Mouse (Mus musculus) limb, embryonic 11.5 days (tissue): ENCODE measurements at regions not wholly inside any gene's neighbourhood (a gene's known extent, or its start where the extent isn't known, plus 50 kb on each side); places are given as distances from the start of the nearest gene placed in this dataset.

ENCODE experiments used
- ATAC-seq: fragments of 200-750 bp; cut with Nextera tagmentation; 2 replicates; pipeline ENCODE4 v1.8.0; 2017; ENCODE audit warnings: low read depth; ENCODE audit not compliant: insufficient number of reproducible peaks, low FRiP score, low TSS enrichment
- DNase-seq: peaks from one replicate; pipeline ENCODE4 v3.0.0-alpha.2; 2015; ENCODE audit warnings: low spot score
- H3K27ac ChIP-seq: fragments of 300-500 bp; sonication (generic); replicated peaks from 2 replicates; pipeline ENCODE4 v1.5.1; 2014; ENCODE audit warnings: low read depth, mild to moderate bottlenecking, low read length
- H3K27me3 ChIP-seq: fragments of 300-500 bp; sonication (generic); 2 replicates; pipeline ENCODE4 v1.6.1; 2014; ENCODE audit warnings: mild to moderate bottlenecking, low read length, mixed read lengths; ENCODE audit not compliant: control insufficient read depth, insufficient read depth
- H3K36me3 ChIP-seq: fragments of 300-500 bp; sonication (generic); 2 replicates; pipeline ENCODE4 v1.6.1; 2014; ENCODE audit warnings: mild to moderate bottlenecking, low read length, moderate library complexity, mixed read lengths; ENCODE audit not compliant: control insufficient read depth, insufficient read depth
- H3K4me1 ChIP-seq: fragments of 300-500 bp; sonication (generic); 2 replicates; pipeline ENCODE4 v1.6.1; 2014; ENCODE audit warnings: low read length, mixed read lengths; ENCODE audit not compliant: control insufficient read depth, insufficient read depth
- H3K4me2 ChIP-seq: fragments of 300-500 bp; sonication (generic); 2 replicates; pipeline ENCODE4 v1.6.1; 2014; ENCODE audit warnings: low read depth, mild to moderate bottlenecking, moderate library complexity; ENCODE audit not compliant: severe bottlenecking
- H3K4me3 ChIP-seq: fragments of 300-500 bp; sonication (generic); 2 replicates; pipeline ENCODE4 v1.5.1; 2014; ENCODE audit warnings: low read depth, low read length
- H3K9ac ChIP-seq: fragments of 300-500 bp; sonication (generic); 2 replicates; pipeline ENCODE4 v1.6.1; 2014; ENCODE audit warnings: mild to moderate bottlenecking, low read length
- H3K9me3 ChIP-seq: fragments of 300-500 bp; sonication (generic); 2 replicates; pipeline ENCODE4 v1.6.1; 2016; ENCODE audit warnings: low read length; ENCODE audit not compliant: control insufficient read depth
- WGBS: fragments of 180-500 bp; shearing (Covaris S2); extraction: QIAGEN DNeasy Blood & Tissue Kit; methylation state at CpG from one replicate; pipeline ENCODE4 v1.1.7; 2014; 5-methylcytosine and 5-hydroxymethylcytosine counted together

DNA sequence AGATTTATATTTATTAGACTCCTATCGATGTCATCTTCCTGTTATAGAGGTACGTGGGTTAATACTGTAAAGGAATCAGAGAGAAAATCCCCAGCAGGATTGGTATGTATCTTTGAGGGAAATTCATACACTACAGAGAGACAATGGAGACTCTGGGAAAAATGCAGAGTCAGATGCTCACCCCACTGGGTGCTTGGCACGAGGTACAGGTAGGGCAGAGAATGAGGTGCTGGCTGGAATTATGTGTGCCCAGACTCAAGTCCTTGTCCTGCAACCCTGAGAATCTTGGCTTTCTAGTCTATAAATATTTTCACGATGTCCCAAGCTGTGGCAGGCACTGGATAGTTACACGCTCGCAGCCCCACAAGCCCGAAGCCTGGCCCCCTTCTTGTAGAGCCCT, 57.8 kb upstream of the Cry1 start:
- no peaks in the 10 kb centered on the region for H3K9me3 ChIP-seq
- H3K4me2 ChIP-seq: no peak overlapping the region
- DNase-seq (no peak), ATAC-seq (no peak)
- no peaks in the 10 kb centered on the region for H3K27me3 ChIP-seq
- H3K4me3 ChIP-seq: no peak overlapping the region
- 89% methylated on average over 7 of the region's 7 CpGs for WGBS
- no peak overlapping the region for H3K9ac ChIP-seq
- no peak overlapping the region for H3K27ac ChIP-seq
- no peaks in the 10 kb centered on the region for H3K36me3 ChIP-seq
- no peaks in the 10 kb centered on the region for H3K4me1 ChIP-seq

DNA sequence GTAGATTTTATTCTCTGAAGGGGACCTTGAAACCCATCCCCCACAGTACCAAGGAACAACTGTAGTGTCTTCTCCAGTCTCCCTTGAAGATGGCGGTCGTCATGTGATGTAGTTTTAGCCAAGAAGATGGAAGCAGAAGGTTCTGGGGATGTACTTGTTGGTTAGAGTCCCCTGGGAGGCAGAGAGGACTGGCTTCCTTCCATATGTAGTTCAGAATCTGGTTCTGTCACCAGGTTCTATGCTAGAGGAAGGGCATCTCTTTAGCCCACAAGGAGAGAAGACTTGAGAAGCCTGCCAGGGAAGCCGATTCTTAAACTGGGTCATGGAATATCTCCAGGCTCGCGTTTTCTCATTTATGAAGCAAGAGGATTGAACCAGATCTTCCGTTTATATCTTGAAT, 58.7 kb upstream of the Cry1 start:
- H3K36me3 ChIP-seq: no peaks in the 10 kb centered on the region
- H3K4me2 ChIP-seq: no peak overlapping the region
- WGBS: 92% methylated on average over 6 of the region's 6 CpGs
- H3K9ac ChIP-seq: no peak overlapping the region
- no peak overlapping the region for H3K4me3 ChIP-seq
- no peak for DNase-seq
- H3K9me3 ChIP-seq: no peaks in the 10 kb centered on the region
- no peak overlapping the region for H3K27ac ChIP-seq
- H3K27me3 ChIP-seq: no peaks in the 10 kb centered on the region
- H3K4me1 ChIP-seq: no peaks in the 10 kb centered on the region
- ATAC-seq: no peak

DNA sequence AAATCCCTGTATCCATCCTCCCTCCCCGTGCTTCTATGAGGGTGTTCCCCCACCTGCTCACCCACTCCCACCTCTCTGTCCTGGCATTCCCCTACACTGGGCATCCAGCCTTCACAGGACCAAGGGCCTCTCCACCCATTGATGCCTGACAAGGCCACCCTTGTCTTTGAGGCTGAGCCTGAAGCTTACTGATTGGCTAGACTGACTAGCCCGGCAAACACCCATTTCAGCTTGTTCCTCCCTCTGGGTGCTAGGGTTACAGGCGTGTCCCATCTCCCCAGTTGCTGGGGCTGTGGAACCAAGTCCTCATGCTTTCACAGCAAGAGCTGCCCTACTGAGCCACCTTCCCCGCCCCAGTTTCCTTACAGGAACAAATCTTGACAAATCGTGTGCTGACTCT, 80.9 kb upstream of the Cry1 start:
- Histone ChIP-seq H3K9me3 (no peaks in the 10 kb centered on the region), H3K27ac (no peak overlapping the region), H3K4me2 (no peak overlapping the region), H3K4me1 (no peaks in the 10 kb centered on the region), H3K36me3 (no peaks in the 10 kb centered on the region), H3K9ac (no peak overlapping the region), H3K27me3 (no peaks in the 10 kb centered on the region), H3K4me3 (no peak overlapping the region)
- no peak for ATAC-seq
- WGBS: 49% methylated on average over 5 of the region's 5 CpGs
- no peak for DNase-seq

DNA sequence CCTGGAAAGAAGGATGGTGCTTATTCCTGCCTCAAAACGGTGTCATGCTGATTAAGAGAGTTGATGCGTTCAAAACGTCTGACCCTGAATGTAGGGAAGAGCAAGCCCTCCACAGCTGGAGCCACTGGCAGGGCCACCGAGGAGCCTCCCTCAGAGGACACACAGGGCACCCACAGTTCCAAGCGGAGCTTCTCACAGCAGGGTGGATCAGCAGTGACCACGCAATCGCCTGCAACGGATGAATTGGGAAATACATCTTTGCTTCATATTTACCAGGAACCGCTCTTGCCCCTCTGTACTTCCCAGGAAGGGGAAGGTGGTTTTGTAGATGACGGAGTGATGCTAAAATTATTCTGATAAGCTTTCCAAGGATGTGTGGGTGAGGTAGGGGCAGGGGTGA, 81.3 kb upstream of the Cry1 start:
- H3K27me3 ChIP-seq: no peaks in the 10 kb centered on the region
- DNase-seq (no peak), ATAC-seq (no peak)
- H3K36me3 ChIP-seq: no peaks in the 10 kb centered on the region
- no peaks in the 10 kb centered on the region for H3K9me3 ChIP-seq
- H3K27ac ChIP-seq: no peak overlapping the region
- H3K9ac ChIP-seq: no peak overlapping the region
- no peak overlapping the region for H3K4me3 ChIP-seq
- H3K4me1 ChIP-seq: no peaks in the 10 kb centered on the region
- WGBS: 36% methylated on average over 10 of the region's 10 CpGs
- no peak overlapping the region for H3K4me2 ChIP-seq

DNA sequence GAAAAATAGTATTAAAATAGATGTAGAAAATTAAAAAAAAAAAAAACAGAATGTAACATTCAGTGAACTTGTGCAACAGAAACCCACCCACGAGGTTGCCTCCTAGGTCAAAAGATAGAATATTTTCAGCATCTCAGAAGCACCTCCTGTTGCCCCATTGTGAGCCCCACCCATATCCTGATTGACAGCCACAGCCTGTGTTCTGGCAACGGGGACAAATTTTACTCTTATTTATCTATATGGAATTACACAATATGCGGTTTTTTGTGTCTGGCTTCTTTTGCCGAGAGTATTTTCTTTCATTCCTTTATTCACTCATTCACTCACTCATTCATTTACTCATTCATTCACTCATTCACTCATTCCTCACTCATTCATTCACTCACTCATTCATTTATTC, 81.9 kb upstream of the Cry1 start:
- ATAC-seq (no peak), DNase-seq (no peak)
- 80% methylated on average over 4 of the region's 4 CpGs for WGBS
- Histone ChIP-seq H3K27ac (no peak overlapping the region), H3K4me1 (no peaks in the 10 kb centered on the region), H3K4me2 (no peak overlapping the region), H3K4me3 (no peak overlapping the region), H3K9ac (no peak overlapping the region), H3K36me3 (no peaks in the 10 kb centered on the region), H3K9me3 (no peaks in the 10 kb centered on the region), H3K27me3 (no peaks in the 10 kb centered on the region)

DNA sequence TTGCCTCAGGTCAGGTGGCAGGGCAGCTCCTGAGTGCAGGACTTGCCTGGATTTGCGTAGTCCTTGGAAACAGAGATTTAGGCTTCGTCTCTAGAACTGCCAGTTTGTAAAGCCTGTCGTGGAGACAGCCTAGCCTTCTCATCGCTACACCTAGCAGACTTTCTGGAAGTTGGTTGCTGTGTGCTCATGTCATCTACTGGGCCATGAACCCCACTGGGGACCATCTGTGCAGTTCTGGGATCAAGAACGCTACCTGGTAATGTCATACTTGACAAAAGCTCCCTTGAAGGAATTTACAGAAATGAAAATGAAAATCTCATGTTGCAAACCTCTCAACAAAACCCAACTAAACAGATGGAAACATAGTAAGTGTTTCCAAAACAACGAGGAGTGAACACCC, 85.3 kb upstream of the Cry1 start:
- no peaks in the 10 kb centered on the region for H3K36me3 ChIP-seq

DNA sequence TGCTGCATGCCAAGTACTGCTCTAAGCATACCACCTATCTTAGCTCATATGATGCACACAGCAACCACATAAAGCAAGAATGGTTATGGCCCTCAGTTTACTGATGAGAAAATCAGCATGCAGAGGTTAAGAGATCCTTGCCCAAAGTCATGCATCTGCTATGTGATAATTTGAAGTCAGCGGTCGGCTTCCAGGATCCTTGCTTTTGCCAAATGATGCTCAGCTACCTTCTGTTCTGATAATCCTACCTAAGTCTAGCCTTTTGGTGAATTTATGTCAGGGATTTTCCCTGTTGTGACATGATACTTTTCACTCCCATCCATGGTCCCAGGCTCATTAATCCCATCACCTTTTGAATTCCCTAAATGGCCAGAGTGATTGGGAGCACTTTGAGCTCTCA, 91.9 kb upstream of the Cry1 start:
- 98% methylated on average over 2 of the region's 2 CpGs for WGBS
- Histone ChIP-seq H3K4me2 (no peak overlapping the region), H3K27ac (no peak overlapping the region), H3K9me3 (no peaks in the 10 kb centered on the region), H3K9ac (no peak overlapping the region), H3K27me3 (no peaks in the 10 kb centered on the region), H3K36me3 (no peaks in the 10 kb centered on the region), H3K4me1 (no peaks in the 10 kb centered on the region), H3K4me3 (no peak overlapping the region)
- DNase-seq: no peak
- no peak for ATAC-seq

More for the DNA sequence above, 85.3 kb upstream of the Cry1 start:
- no peak for ATAC-seq
- no peak for DNase-seq
- 80% methylated on average over 6 of the region's 6 CpGs for WGBS
- H3K9me3 ChIP-seq: no peaks in the 10 kb centered on the region
- H3K4me3 ChIP-seq: no peak overlapping the region
- H3K27ac ChIP-seq: no peak overlapping the region
- no peak overlapping the region for H3K4me2 ChIP-seq
- no peaks in the 10 kb centered on the region for H3K27me3 ChIP-seq
- H3K9ac ChIP-seq: no peak overlapping the region
- no peaks in the 10 kb centered on the region for H3K4me1 ChIP-seq

DNA sequence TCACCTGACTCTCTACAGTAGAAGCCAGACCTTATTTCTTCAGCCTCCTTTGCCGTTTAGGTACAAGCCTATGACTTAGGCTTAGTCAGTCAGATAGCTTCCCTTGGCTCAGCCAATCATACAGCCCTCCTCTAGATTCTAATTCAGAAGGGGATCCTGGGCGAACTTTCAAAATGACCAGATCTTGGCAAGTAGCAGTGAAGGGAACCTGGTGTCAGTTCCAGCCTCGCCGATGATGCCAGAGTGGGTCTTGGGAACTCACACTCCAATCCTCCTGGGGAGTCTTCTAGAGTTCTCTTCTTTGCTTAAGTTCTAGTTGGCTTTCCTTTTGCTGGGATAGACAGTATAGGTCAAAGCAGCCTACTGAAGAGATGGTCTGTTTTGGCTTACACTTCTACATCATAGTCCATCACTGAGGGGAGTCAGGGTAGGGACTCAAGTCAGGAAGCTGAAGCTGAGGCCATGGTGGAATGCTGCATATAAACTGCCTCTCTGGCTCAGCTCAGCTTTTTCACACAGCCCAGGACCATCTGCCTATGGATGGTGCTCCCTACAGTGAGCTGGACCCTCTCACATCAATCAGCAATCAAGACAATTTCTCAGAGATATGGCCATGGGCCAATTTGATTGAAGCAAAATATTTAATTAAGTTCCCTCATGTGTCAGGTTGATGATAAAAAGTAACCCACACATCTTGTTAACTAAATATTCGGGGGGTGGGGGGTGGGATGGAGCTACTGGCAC, 94.7 kb upstream of the Btbd11 start:
- no peaks in the 10 kb centered on the region for H3K9me3 ChIP-seq
- ATAC-seq (no peak), DNase-seq (no peak)
- no peak overlapping the region for H3K4me3 ChIP-seq
- H3K4me2 ChIP-seq: no peak overlapping the region
- 89% methylated on average over 5 of the region's 5 CpGs for WGBS
- H3K4me1 ChIP-seq: no peaks in the 10 kb centered on the region
- no peak overlapping the region for H3K27ac ChIP-seq
- no peaks in the 10 kb centered on the region for H3K27me3 ChIP-seq
- no peaks in the 10 kb centered on the region for H3K36me3 ChIP-seq
- H3K9ac ChIP-seq: no peak overlapping the region

DNA sequence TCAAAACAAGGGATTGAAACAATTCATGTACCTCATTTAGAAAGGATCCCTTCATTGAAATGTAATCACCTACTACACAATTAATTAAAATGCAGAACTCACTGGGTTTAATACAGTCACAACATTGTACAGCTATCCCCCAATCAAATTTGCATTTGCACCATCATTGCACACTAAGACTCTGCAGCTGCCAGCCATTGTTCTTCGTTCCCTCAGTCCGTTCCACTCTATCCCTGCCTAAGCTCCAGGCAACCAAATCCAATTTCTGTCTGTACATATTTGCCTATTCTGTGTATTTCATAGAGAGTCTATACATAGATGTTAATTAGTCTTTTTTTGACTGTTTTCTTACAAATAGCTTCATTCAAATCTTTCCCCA, 94.1 kb upstream of the Btbd11 start:
- H3K9ac ChIP-seq: no peak overlapping the region
- H3K27me3 ChIP-seq: no peaks in the 10 kb centered on the region
- H3K4me1 ChIP-seq: no peaks in the 10 kb centered on the region
- 84% methylated on average over 2 of the region's 2 CpGs for WGBS
- H3K9me3 ChIP-seq: no peaks in the 10 kb centered on the region
- H3K4me3 ChIP-seq: no peak overlapping the region
- H3K36me3 ChIP-seq: no peaks in the 10 kb centered on the region
- no peak overlapping the region for H3K4me2 ChIP-seq
- no peak overlapping the region for H3K27ac ChIP-seq
- DNase-seq: no peak
- no peak for ATAC-seq
